Mouse (Mus musculus): Measurements from ENCODE around the gene Vmn1r132. TPM values are rescaled to one million over a fixed set of nuclear protein-coding genes. Genes with fewer than 3 reads are reported as not detected.
"Not testable (repeated sequence)": the region's sequence is repeated elsewhere in the genome, so short reads cannot be mapped to it uniquely, and the experiment has no call there.

Gene Vmn1r132
- not detected in 2 replicates for polyA plus RNA-seq (2014; fragmentation: Nextera tagmentation; extraction: Ambion mirVana)

GRCm38 (mm10) chr7:21613792-21614191, at the start of gene Vmn1r132:
TSS of gene Vmn1r132 (plus strand) at chr7:21614092.
- not testable (repeated sequence) for H3K9me3 ChIP-seq (ENCODE audit: control insufficient read depth, low read length); H3K4me1 ChIP-seq (replicated peaks; ENCODE audit: control insufficient read depth, insufficient read depth, low read length); H3K27ac ChIP-seq (ENCODE audit: low read depth, low read length); ATAC-seq (ENCODE audit: low FRiP score); H3K36me3 ChIP-seq (ENCODE audit: control insufficient read depth, insufficient read depth, low read length); H3K4me3 ChIP-seq (ENCODE audit: low read depth, low read length); H3K4me2 ChIP-seq (replicated peaks; ENCODE audit: low read depth, low read length); DNase-seq (ENCODE audit: low spot score); H3K9ac ChIP-seq (ENCODE audit: low read depth, low read length); H3K27me3 ChIP-seq (ENCODE audit: control insufficient read depth, insufficient read depth, low read length)
- no CpG with 5 or more reads among the region's 3 CpGs for WGBS

Other genes starting within 250 kb of the Vmn1r132 start
- not detected in 2 replicates for gene Gm6882, start 181.3 kb upstream of the Vmn1r132 start, polyA plus RNA-seq (2014; fragmentation: Nextera tagmentation; extraction: Ambion mirVana)
- gene Vmn1r130, start 102.3 kb upstream of the Vmn1r132 start, polyA plus RNA-seq (2014; fragmentation: Nextera tagmentation; extraction: Ambion mirVana) = not detected in 2 replicates
- not detected in 2 replicates for gene Vmn1r131, start 68.0 kb upstream of the Vmn1r132 start, polyA plus RNA-seq (2014; fragmentation: Nextera tagmentation; extraction: Ambion mirVana)
- gene Gm4175, start 147.4 kb downstream of the Vmn1r132 start, polyA plus RNA-seq (2014; fragmentation: Nextera tagmentation; extraction: Ambion mirVana) = not detected in 2 replicates
- gene Gm4177, start 182.6 kb downstream of the Vmn1r132 start, polyA plus RNA-seq (2014; fragmentation: Nextera tagmentation; extraction: Ambion mirVana) = not detected in 2 replicates
- not detected in 2 replicates for gene Vmn1r135, start 218.3 kb downstream of the Vmn1r132 start, polyA plus RNA-seq (2014; fragmentation: Nextera tagmentation; extraction: Ambion mirVana)
- gene Gm5725, start 230.2 kb downstream of the Vmn1r132 start, polyA plus RNA-seq (2014; fragmentation: Nextera tagmentation; extraction: Ambion mirVana) = not detected in 2 replicates